Mouse (Mus musculus): ENCODE measurements at regions not wholly inside any gene's neighbourhood (a gene's known extent, or its start where the extent isn't known, plus 50 kb on each side); places are given as distances from the start of the nearest gene placed in this dataset.

DNA sequence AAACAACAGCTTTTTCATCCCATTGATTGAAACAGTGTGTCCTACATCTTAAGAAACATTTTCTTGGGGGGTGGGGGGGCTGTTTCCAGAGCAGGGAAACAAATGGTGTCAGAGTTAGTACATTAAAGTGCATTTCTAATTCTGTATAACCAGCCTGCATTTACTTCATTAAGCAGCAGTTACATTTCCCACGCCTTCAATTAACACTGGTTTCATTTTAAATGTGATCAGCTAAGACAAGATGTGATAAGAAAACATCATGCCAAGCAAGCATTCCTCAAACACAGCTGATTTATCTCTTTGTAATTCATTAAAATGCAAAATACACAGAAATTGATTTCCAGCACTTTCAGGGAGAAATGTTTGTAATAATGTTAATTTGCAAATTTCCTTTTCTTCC is 122.0 kb downstream of the Olfr1505 start:
- DNase-seq = no peak

DNA sequence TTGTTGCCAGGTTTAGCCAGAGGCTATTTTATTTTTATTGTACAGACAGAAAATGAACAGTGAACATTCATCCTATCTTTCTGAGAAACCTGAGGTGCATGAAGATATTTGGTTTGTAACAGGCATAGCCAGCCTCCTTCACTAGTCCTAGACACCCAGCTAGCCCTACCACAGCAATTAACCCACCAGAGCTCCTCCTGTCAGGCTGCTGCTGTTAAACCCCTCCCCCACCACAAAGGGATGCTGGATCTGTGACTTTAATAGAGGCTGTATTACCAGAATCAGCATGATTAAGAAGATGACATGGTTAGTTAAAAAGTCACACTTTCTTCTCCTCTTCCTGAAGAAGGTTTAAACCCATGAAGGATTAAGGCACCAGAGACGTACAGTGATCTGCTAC is 122.5 kb downstream of the Olfr1505 start:
- DNase-seq = no peak

DNA sequence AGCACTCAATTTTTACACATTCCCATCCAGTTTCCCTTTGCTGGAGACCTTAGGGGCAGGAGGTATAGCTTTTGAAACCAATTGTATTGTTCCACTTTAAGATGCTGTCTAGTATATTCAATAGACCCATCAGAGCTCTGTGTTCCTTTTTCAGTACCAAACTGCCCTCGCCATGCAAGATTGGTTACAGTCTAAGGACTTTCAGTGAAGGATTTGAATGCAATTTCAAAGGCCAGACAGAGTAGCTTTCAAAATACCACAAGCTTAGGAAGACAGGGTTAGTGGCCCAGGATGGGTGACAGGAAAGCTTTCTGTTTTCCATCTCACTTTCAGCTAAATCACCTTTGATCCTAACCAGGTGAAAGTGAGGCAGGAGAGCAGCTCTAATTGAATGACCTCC is 123.4 kb downstream of the Olfr1505 start:
- no peak for DNase-seq

DNA sequence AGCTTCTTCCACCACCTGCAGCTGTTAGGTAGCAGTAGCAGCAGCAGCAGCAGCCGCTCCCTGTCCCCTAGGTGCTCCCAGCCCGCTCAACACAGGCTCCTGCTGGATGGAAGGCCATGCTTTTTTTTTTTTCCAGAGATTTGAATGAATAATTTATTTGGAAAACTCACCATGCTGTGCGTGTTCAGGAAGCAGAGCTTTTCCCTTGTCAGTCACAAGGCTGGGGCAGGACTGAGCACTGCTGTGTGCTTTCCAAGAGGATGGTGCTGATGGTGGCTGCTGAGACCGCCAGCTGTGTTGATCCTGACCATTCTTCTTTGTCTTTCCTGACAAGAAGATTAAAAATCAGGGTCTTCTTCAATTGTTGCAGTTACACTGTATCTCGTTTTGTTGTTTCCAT is 129.4 kb downstream of the Olfr1505 start:
- no peak for DNase-seq

DNA sequence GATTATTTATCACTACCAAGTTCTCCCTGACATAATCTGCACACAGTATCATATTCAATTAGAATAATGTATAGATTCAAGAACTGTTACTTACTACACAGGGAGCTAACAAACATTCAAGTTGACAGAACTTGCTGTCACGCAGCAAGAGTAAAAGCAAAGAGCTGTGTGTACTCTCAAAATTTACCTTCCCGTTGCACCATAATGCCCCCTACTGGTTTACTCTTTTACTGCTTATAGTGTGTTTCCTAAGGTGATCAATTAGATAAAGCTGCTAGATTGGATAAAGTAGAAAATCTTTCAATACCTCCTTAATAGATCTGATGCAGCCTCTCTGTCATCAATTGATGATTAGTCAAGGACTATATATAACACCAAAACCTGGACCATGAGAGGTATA is 132.1 kb downstream of the Olfr1505 start:
- DNase-seq = no peak

DNA sequence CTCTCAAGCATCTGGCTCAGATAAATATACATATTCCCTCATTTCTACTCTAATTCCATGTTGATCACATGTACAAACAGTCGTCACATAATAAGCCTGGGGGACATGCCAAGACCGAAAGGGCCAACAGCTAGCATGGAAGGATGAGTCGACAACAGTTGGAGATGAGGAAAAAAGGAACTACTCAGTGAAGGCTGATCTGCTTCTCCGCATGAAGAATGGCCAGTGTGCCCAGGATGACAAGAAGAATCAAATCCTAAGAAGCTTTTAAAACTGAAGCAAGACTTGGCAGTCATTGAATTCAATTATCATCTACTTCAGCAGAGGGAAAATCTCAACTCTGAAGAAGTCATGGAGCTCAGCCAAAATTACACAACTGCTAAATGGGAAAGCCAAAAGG is 138.7 kb downstream of the Olfr1505 start:
- DNase-seq = no peak

DNA sequence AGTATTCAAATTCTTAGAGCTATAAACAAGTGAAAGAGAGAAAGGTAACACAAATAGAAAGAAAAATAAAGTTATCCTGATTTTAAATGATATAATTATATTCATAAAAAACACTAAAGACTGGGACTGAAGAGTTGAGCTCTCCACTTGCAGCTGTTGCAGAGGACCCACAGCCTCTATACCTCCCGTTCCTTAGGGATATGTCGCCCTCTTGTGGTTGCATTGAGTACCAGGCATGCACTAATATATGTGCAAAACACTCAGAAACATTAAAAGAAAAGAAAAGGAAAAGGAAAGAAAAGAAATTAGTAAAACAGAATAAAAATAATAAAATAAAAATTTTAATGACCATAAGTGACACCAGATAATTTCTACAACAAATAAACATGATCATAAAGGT is 167.2 kb downstream of the Olfr1505 start:
- peak; percentile 3 for DNase-seq

DNA sequence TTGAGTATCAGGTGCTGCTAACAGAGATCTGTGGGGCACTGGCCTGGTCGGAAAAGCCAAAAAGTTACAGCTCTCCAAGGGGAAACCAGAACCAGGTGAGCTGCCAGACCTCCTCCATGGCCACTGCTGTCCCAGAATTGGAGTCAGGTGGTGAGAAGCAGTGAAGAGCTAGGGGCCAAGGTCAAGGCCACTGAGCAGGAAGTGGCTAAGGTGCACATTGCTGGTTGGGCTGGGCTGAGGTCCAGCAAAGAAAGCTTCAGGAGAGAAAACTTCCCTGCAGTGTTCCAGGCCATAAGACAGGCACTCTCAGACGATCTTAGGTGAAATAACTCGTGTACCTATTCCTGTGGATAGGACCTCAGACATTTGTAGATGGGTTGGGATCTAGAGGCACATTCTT is 171.4 kb downstream of the Olfr1505 start:
- DNase-seq = no peak

DNA sequence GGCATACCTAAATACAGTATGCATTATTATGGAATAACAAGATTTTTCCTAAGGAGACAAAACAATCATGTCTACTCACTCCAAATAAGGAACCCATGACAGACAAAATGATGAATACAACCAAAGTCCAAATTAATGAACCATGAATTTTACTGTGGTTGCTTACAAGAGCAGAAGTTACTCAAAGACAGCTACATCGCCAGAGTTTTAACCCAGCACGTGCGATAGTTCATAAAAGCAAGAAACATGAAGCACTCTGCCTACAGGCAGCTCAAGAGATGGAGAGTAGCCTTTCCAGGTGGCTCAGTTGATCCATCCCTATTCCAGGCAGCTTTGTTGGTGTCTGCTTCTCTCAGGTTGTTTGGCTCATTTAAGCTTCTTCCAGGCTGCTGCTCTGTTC is 176.8 kb downstream of the Olfr1505 start:
- no peak for DNase-seq

DNA sequence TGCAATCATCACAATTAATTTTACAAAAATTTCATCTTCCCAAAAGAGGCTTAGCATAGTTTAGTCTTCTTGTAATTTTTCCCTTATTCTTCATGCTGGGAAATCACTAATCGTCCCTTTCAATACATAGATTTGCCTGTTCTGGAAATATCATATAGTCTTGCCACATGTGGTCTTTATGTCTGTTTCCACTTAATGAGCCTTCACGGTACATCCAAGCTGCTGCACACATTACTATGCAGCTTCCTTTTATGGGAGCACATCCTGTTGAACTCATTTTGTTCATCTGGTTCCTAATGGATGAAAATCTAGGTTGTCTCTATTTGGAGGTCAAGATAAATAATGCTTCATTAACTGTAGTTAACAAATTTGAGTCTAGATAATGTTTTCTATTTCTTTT is 180.9 kb downstream of the Olfr1505 start:
- DNase-seq = no peak

DNA sequence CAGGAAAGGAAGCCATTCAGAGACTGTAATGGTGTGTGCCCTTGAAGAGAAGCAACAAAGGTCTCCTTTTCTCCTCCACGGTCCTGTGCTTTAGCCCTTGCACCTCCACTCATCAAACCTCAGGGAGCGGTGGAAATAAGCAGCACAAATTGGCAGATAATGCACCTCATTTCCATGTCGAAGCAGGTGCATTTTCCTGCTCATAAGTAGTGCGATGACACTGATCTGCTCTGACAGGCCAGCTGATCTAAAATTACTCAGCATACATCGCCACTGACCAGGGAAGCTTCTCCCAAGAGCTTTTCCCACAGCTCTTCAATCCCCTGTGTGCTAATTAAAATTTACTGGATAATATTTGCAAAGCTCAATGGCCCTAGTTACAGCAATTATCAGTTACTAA is 182.9 kb downstream of the Olfr1505 start:
- DNase-seq = no peak

DNA sequence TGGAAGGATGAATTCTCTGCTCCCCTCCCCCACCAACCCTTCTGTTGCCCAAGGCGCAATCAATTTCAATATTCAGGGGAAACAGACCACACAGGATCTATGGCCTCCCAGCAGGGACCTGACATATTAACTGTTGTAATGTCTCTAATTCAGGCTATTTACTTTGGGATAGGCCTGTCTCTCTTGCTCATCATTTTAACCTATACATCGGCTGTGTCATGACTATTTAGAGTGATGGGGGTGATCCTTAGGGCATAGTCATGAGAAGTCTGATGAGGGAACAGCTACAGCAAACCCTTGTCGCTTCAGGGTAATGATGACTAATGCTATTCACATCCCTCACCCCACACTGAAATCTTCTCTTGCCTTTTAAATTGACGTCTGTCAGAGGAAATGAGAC is 195.8 kb downstream of the Olfr1505 start:
- DNase-seq = no peak

DNA sequence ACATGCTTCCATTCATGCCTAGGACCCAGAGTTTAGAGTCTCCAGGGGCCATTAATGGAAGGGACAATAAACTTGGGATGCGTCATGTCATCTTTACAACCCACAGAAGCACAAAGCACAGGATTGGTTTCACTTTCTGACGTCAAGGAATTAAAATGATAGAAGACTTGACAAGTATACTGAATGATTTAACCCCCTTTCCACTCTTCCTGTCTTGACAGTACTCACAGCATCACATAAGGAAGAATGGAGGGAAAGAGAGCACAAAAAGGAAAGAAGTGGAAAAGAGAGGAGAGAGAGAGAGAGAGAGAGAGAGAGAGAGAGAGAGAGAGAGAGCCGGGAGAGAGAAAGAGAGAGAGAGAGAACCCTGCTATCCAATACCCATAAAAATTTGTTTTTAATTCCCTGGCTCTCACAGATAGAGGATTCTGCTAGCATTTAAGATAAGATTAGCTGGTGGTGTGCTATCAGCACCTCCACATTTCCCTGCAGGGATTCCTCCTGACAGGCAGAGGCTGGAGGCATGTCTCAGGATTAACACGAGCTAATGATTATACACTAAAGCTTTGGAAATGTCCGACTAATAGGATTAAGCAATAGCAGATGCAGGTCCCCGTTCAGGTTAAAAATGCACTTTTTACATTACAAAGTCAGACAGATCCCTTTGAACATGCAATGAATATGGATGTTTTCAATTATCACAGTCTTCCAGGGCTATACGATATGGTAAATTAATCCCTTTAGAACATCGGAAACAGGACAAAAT is 210.2 kb downstream of the Olfr1505 start:
- DNase-seq = no peak

DNA sequence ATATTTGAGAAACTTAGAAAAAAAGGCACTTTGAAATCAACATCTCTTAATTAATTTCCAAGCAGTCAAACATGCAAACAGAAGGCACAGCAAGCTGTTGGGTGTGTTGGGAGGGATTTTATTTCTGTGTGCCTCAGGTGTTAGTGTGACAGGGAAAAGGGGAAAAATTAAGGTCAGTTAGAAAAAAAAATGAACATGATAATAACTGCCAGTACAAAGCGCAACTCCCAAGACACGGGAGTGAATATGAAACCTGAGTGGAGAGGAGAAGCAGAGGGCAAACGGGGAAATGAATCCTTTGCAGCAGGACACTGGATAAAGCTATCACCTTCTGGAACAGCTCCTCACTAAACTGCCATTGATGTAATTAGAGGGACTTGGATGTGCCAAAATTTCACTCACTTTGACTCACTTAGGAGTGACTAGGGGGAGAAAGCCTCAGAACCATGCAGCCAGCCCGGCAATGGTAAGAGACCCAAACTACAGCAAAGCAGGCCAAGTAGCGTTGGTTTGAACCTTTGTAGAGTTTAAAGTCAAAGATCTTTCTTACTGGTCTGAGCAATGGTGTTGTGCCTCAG is 211.0 kb downstream of the Olfr1505 start:
- no peak for DNase-seq

DNA sequence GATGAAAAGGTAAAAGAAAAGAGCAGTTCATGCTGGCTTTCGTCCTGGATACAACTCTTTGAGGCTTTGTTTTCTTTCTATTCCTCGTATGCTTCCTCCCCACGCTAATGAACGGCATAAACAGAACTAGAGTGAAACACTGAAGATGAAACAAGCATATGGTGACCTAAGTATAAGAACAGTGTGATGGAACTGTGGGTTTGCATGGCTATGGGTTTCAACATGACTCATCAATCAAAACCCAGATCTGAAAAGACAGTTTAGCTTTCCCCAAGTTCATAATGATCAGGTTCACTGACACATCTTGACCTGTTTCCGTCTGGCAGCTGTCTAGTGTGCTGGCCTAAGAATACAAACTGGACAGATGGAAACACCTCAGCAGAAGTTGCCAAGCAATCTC is 211.7 kb downstream of the Olfr1505 start:
- no peak for DNase-seq

DNA sequence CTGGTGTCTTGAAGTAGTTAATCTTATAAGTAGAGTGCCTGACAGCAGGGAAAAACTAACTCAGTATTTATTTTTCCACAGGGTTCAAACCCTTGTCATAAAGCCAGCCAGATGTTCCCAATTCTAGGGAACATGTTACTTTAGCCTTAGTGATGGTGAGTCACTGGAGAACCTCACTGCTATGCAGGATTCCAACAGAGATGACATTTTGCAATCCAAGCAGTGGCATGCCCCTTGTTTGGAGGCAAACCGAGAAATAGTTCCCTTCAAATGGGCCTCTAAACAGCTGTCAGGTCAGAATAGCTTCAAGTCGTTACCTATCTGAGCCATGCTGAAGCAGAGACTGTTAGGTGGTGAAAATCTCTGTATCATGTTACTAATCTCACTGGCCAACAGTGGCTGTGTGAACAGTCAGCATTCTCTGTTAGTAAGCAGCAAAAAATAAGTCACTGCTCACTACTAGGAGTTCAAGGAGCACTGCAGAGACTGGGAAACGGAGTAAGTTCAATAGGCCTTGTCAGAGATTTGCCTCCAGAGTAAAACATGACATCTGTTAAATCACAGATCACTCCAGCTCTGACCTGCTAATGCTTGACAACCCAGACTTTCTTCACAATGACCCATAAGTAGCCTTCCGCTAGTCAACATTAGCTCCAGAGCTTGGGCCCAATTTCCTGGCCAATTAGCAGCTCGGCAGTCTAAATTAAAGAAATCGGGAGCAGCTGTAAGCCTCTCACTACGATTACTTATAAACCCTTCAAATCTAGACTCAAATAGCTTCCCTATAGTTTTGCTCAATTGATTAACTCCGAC is 215.3 kb downstream of the Olfr1505 start:
- DNase-seq = no peak

DNA sequence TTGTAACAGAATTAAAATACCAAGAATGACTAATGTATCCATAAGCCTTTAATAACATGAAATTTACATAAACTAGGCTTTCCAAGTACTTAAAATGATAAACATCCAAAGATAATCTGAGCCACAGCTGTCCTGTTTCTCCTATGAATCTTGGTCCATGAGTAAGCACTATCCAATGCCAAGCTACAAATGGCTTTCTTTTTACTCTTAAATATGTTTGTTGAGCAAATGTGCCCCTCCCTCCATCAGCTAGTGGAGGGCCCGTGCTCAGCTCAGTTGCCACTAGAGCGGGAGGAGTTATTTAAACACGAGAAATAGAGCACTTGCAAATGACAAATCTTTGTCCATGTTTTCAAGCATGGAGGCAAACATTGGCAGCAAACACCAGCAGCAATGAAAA is 247.9 kb downstream of the Olfr1505 start:
- DNase-seq = no peak

DNA sequence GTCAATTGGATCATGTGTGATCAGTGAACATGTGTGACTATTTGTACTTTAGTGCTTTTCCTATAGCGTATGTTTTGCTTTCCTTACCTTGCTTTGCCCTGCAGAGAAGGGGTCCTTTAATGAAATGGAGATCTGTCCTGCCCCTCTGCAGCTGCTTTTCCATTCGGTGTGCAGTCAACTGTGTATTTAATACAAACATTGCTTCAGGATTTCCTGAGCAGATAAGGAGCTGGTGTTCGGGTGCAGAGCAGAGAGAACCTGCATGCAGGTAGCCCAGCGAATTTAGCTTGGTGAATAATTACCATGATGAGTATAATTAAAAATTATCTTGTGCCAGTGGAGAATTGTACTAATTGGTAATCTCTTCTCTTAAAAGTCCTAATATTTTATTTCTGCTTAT is 249.4 kb downstream of the Olfr1505 start:
- no peak for DNase-seq

DNA sequence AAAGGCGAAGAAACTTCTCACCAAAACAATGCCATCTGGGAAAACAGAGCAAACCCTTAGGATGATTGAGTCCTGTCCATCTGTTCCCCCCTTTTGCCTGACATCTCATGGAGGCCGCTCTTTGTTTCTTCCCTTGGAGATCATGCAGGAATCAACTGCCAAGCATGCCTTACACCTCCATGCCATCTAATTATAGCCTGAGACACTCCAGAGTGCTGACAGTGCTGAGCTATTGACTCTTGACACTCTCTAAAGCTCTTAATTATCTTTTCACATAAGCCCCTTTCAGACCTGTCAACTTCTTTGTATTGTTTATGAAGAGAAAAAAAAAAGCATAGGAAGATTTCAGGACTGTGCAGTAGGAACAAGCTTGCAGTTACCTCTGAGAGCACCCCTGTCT is 252.4 kb downstream of the Olfr1505 start:
- DNase-seq = no peak

DNA sequence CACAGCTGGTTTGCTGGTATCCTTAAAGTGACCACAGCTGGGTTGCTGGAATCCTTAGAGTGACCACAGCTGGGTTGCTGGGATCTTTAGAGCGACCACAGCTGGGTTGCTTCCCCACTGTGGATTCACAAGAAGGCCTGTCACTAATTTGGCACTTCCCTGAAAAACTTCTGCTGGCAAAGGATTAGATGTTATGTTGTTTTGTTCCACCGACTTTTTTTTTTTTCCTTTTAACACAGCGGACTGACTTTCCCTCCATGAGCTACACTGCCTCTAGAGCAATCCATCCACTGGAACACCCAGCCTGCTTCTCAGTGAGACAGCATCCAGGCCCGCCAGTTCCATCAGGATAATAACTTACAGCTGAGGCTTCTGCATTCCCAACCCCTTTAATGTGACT is 266.9 kb downstream of the Olfr1505 start:
- no peak for DNase-seq

DNA sequence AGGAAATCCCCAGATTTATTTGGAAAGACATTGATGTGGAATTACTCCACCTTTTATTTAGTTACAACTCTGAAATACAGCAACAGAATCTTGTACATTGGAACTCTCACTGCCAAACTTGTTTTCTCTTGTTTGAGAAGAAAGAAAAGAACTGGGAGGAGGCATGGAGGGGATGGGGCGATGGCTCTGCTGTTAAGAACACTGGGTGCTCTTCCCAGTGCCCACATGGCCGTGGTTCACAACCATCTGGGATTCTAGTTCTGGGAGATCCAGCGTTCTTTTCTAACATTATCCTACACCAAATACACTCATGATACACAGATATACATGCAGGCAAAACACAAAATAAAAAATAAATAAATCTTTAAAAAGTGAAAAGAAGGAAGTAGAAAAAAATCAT is 267.6 kb downstream of the Olfr1505 start:
- no peak for DNase-seq

DNA sequence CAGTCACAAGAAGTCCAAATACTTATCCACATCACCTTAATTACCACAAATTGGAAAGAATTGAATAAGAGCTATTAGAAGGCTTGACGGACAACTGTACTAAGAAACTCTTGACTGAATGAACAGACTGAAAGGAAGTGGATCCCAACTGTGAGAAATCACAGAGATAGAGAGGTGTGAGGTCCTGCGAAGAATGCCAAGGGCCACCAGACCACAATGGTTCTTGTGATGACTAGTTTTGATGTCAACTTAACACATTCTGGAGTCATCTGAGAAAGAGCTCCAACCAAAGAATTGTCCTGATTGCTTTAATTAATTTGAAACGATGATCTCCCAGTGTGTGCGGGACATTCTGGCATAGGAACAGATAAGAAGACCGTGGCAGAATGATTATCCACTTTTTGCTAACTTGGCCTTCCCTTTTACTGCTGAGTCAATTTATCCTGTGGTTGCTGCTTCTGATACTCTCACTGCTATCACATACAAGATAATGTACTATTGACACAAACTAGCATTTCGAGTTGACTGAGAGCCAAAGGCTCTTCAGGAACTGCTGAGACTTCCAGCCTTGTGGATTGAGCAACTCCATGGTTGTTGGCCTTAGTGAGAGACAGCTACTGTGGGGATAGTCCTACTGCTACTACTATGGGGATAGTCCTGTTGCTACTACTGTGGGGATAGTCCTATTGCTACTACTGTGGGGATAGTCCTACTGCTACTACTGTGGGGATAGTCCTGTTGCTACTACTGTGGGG is 268.5 kb downstream of the Olfr1505 start:
- DNase-seq = no peak

DNA sequence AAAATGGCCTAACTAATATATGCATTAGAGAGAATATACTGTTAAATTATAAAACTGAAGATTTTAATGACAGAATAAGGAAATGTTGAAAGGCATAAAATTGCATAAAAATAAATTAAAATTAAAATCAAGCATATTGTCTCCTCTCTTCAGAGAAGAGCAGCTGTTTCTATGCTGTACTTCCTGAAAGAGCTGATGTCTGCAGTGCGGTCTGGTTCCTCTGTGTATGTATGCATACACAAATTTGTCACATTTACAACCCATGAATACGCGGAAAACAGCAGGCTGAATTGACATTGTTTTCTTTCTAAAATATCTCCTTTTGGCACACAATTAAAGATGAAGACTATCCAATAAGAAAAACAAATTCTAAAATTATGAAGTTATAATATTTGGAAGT is 278.5 kb downstream of the Olfr1505 start:
- no peak for DNase-seq
